Mouse (Mus musculus) hindbrain, embryonic 13.5 days (tissue): ENCODE measurements around the gene Fxyd2. TPM values are rescaled to one million over a fixed set of nuclear protein-coding genes. Genes with fewer than 3 reads are reported as not detected.

Source experiments
- polyA plus RNA-seq: library from polyadenylated mRNA; unstranded; fragments of >200 nt; fragmentation: Nextera tagmentation; extraction: Ambion mirVana; gene quantifications from 2 replicates; pipeline ENCODE4 v1.2.1, GENCODE M21; 2015

Gene Fxyd2
- polyA plus RNA-seq, 1 experiment from 2014 or later: 6.4 TPM

Other genes with a start within 250 kb of the Fxyd2 start
- gene BC049352, start 217.7 kb upstream of the Fxyd2 start, polyA plus RNA-seq: 0.09 TPM in 1 of 2 replicates, not detected in the other
- gene Tmprss4, start 195.6 kb upstream of the Fxyd2 start, polyA plus RNA-seq: not detected in 2 replicates
- gene Il10ra, start 130.5 kb upstream of the Fxyd2 start, polyA plus RNA-seq: 0.84 and 0.95 TPM in 2 replicates
- gene Tmprss13, start 80.6 kb upstream of the Fxyd2 start, polyA plus RNA-seq: not detected in 2 replicates
- 354 and 379 TPM in 2 replicates for gene Fxyd6, start 29.5 kb upstream of the Fxyd2 start, polyA plus RNA-seq
- 11.1 and 11.2 TPM in 2 replicates for gene Dscaml1, start 27.0 kb downstream of the Fxyd2 start, polyA plus RNA-seq